Mouse (Mus musculus) lung, adult 2 months (tissue): ENCODE measurements around the gene Nfix. TPM values are rescaled to one million over a fixed set of nuclear protein-coding genes. Genes with fewer than 3 reads are reported as not detected.

ENCODE experiments used
- DNase-seq: peaks from one replicate; pipeline ENCODE4 v3.0.0; 2022
- H3K4me1 ChIP-seq: fragments of 200-500 bp; 2 replicates; pipeline ENCODE4 v1.6.1; 2011; ENCODE audit warnings: low read length; ENCODE audit not compliant: control insufficient read depth, insufficient read depth
- H3K4me3 ChIP-seq: fragments of 200-500 bp; replicated peaks from 2 replicates; pipeline ENCODE3; 2011; ENCODE audit warnings: low read depth, mild to moderate bottlenecking, control low read depth, low read length; ENCODE audit errors: extremely low read depth
- CTCF ChIP-seq: fragments of 200-500 bp; IDR thresholded peaks from 2 replicates; pipeline ENCODE4 v1.5.1; 2011; ENCODE audit warnings: mild to moderate bottlenecking, low read length, control low read depth; ENCODE audit not compliant: insufficient read depth
- POLR2A ChIP-seq: fragments of 200-500 bp; IDR thresholded peaks from 2 replicates; pipeline ENCODE4 v1.6.1; 2011; ENCODE audit warnings: low read depth, mild to moderate bottlenecking, control low read depth, low read length, borderline replicate concordance; ENCODE audit errors: extremely low read depth
- WGBS: fragments of 180-500 bp; shearing (Covaris S2); methylation state at CpG from one replicate; pipeline ENCODE4 v1.1.7; 2018; 5-methylcytosine and 5-hydroxymethylcytosine counted together
- polyA plus RNA-seq: library from polyadenylated mRNA; depleted of rRNA; stranded (reverse); fragments of >200 nt; gene quantifications from 2 replicates; pipeline ENCODE4 v1.2.3, GENCODE M21; 2012

The Nfix gene
- polyA plus RNA-seq, 1 experiment = 96.2 TPM

DNA sequence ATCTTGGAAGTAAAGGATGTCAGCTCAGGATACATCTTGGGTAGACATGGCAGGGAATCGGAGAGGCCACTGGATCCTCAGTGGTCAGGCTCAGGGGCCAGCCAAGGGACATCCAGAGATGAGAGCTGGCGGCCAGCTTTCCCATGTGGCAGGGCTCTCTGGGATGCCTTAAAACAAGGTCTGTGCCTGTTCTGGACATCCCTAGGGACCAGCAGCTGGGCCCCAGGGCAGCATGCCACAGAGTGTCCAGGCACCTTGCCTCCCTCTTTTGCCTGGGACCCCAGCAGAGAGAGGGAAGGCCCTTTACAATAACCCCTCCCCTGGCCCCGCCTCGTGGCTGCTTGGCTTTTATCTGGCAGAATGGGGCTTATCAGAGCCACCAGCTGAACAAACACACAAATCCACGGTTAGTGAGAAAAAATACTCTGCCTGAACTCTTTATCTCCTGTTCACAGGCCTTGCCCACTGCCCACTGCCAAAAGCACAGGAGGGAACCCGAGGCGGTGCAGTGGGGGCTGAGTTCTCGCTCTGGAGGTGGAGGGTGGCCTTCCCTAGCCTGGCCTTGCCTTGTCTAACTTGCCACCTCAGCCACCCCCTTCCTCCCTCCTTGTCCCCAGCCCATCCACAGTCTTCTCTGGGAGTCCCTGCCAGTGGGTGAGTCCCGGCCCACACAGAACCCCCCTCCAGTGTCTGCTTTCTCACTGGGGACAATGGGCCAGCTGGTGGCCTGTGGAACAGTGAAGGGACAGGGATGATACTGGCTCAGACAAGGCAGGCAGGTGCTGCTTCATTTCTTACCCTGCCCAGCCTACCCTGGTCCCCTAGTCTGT lies 69.4 kb downstream of the Nfix start:
- no peak for TF ChIP-seq POLR2A
- no peak for TF ChIP-seq CTCF
- Histone ChIP-seq H3K4me1 (peaks cover 46% of the 10 kb centered on the region), H3K4me3 (no peak overlapping the region)
- DNase-seq = no peak
- WGBS = 50% methylated on average over 9 of the region's 9 CpGs

- Histone ChIP-seq H3K4me1 (peaks cover 49% of the 10 kb centered on the region), H3K4me3 (no peak overlapping the region)
- TF ChIP-seq POLR2A (no peak), CTCF (no peak)
- no peak for DNase-seq
- WGBS = 50% methylated on average over 16 of the region's 16 CpGs
These were observed 70.2 kb downstream of the Nfix start for GRCm38 (mm10) chr8:84729921-84730362.

DNA sequence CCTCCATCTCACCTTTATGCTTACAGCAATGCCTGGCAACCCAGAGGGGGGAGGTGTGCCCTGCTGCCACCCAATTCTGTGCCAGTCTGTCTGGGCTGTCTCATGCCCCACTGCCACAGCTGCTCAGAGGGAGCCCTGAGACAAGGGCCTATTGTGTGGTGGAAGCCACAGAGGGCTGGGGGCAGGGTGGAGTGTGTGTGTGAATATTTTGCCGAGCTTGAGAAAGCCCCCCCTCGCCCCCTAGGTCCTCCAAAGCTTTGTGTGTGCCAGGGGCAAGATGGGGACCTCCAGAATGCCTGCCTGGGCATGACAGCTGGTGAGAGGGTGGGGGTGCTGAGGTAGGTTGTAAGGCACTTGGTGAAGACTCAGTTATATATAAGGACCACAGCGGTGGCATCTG lies 71.7 kb downstream of the Nfix start:
- Histone ChIP-seq H3K4me3 (no peak overlapping the region), H3K4me1 (peaks cover 56% of the 10 kb centered on the region)
- 76% methylated on average over 3 of the region's 3 CpGs for WGBS
- TF ChIP-seq POLR2A (no peak), CTCF (no peak)
- no peak for DNase-seq

GRCm38 (mm10) chr8:84725941-84726259 lies 74.2 kb downstream of the Nfix start:
- no peak for DNase-seq
- WGBS = 12% methylated on average over 3 of the region's 3 CpGs
- no peak for TF ChIP-seq POLR2A
- peak; percentile 41; the same call in 1 of the 2 replicates for TF ChIP-seq CTCF
- no peak overlapping the region for H3K4me3 ChIP-seq
- peaks cover 43% of the 10 kb centered on the region for H3K4me1 ChIP-seq

GRCm38 (mm10) chr8:84725246-84725940 lies 74.8 kb downstream of the Nfix start:
- no peak for DNase-seq
- TF ChIP-seq CTCF (no peak), POLR2A (no peak)
- Histone ChIP-seq H3K4me3 (no peak overlapping the region), H3K4me1 (peaks cover 39% of the 10 kb centered on the region)
- 46% methylated on average over 10 of the region's 10 CpGs for WGBS

DNA sequence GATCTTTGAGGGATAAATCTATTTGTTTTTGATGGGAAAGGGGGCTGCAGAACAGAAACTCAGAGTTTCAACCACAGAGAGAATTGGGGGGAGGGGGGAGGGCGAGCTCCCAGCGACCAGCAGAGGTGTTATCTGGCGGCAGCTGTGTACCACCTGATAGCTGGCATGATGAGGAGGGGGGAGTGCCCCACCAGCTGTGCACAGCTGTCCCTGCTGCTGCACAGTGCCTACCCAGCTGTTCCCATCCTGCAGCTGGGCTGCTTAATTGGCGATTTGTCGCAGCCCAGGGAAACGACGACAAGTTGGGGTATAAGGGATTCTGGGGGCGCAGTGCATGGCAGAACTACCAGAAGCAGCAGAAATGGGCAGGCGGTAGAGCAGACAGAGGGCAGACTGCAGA lies 75.5 kb downstream of the Nfix start:
- no peak for DNase-seq
- no peak overlapping the region for H3K4me3 ChIP-seq
- TF ChIP-seq POLR2A = no peak
- TF ChIP-seq CTCF = no peak
- 72% methylated on average over 9 of the region's 9 CpGs for WGBS
- H3K4me1 ChIP-seq = peaks cover 33% of the 10 kb centered on the region

- WGBS = 37% methylated on average over 7 of the region's 7 CpGs
- no peak for TF ChIP-seq CTCF
- Histone ChIP-seq H3K4me1 (peaks cover 30% of the 10 kb centered on the region), H3K4me3 (no peak overlapping the region)
- DNase-seq = no peak
These were observed 76.6 kb downstream of the Nfix start for GRCm38 (mm10) chr8:84723571-84723900.

DNA sequence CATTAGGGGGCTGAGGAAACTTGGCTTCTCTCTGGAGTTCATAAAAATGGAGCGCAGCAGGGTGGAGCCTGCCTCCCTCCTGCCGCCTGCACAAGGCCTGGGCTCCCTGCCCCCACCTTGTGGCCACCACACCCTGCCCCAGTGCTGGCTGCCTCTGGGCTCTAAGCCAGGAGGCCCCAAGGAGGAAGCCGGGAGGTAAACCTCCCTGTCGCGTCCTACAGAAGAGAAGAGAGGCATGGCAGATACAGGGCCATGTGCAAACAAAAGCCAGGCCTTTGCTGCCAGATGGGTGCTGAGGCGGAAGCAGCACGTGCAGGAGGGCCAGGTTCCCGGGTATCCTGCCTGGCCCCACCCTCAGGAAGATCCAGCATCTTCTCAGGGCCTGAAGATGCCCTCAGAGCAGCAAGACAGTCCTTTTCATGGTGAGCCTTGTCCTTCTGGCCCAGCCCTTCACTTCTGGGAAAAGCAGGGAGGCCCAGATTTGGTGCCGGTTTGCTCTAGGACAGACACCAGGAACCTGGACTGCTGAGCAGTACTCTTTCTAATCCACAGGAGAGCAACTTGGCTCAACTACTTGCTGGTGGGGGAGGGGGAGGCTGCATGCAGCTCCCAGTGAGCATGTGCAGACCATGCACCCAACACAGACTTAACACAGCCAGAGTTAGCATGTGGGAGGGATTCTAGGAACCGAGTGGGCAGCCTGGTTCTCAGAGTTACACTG lies 77.1 kb downstream of the Nfix start, which contains the start of gene G430095P16Rik:
Gene G430095P16Rik, plus strand, starts transcription at position 158 of the 721 bp plus-strand sequence.
- peaks cover 30% of the 10 kb centered on the region for H3K4me1 ChIP-seq
- TF ChIP-seq CTCF = no peak
- no peak for TF ChIP-seq POLR2A
- DNase-seq = peak; percentile 81
- no peak within 1 kb of the TSS for H3K4me3 ChIP-seq
- WGBS = 2% methylated on average over 10 of the region's 10 CpGs

DNA sequence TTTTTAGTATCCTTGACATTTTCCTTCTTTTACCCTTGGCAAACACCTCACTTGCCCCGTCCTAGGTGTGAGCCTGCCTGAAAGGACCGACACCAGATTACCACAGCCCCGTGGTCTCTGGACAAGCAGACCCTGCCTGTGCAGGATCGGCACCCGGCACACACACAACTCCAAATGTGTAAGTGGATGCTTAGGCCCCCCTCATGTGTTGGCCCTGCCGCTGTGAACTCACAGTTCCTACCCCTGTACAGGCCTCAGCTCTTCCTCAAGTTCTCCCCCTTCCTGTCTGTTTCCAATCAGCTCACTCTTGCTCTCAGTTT lies 77.7 kb downstream of the Nfix start:
- Histone ChIP-seq H3K4me1 (peaks cover 30% of the 10 kb centered on the region), H3K4me3 (no peak overlapping the region)
- no peak for DNase-seq
- WGBS = 31% methylated on average over 6 of the region's 6 CpGs
- no peak for TF ChIP-seq POLR2A
